Mouse (Mus musculus) frontal cortex, adult 2 months (tissue): ENCODE measurements around the gene Atp2b4. TPM values are rescaled to one million over a fixed set of nuclear protein-coding genes. Genes with fewer than 3 reads are reported as not detected.

Experiments used
- DNase-seq, 2 experiments: peaks; one replicate each; pipeline ENCODE4 v3.0.0; 2022; ENCODE audit warnings: low spot score in 1 of 2; ENCODE audit errors: extremely low spot score in 1 of 2
- polyA plus RNA-seq: library from polyadenylated mRNA; depleted of rRNA; stranded (reverse); fragments of >200 nt; gene quantifications from 2 replicates; pipeline ENCODE4 v1.2.3, GENCODE M21; 2012

Gene Atp2b4
- polyA plus RNA-seq, 1 experiment, result 66.9 TPM

- no peak for DNase-seq
Observed at GRCm38 (mm10) chr1:133798821-133799415, 1.9 kb downstream of the Atp2b4 start.

DNA sequence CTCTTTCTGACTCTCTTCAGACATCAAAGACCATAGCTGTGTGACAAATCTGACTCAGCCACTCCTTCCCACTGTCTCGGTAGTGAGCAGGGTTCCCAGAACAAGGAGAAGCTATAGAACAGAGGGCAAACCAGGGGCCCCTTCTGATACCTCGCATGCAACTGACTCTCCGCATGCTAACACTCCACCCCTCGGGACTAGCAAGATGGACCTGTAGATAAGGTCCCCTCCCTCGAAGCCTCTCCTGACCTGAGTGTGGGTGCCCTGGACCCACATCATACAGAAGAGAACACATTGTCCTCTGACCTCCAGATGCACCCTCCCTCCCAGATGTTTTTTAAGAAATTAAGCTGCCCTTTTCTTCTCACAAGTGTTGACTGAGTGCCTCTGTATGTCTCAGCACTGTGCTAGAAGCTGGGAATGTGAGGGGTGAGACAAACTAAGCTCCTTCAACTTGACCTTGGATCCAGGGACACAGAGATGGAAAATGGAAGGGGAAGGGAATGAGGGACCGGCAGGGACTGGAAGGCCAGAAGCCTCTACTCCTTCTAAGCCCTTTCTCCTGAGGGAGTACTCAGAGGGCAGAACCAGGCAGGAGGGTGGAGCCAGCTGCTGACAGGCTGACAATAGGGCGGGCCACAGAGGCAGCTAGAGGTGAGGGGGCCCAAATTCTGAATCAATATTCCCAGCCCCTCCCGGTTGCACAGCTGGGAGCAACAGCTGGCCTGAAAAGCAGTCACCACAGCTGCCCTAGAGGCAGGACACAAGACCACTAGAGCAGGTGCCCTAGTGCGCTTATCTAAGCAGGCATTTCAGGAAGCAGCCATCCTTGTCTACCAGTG, 2.6 kb downstream of the Atp2b4 start:
- DNase-seq, result no peak

GRCm38 (mm10) chr1:133797327-133797978, 3.4 kb downstream of the Atp2b4 start:
- DNase-seq, result no peak

DNA sequence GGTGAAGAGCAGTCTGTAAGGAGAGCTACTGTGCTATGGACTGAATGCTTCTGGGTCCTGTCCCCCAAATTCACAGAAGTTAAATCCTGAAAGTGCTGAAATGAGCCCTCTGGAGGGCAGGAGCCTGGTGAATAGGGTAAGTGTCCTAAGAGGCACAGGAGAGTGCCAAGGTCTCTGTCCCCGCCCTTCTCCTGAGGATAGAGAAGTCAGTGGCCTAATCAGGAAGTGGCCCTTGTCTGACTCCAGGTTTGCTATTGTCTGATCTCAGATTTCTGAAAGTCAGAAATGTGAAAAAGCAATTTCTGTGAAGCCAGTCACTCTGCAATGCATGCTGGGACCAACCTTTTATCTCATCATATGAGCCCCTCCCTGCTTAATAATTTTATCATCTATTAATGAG, 7.2 kb downstream of the Atp2b4 start:
- no peak for DNase-seq

DNA sequence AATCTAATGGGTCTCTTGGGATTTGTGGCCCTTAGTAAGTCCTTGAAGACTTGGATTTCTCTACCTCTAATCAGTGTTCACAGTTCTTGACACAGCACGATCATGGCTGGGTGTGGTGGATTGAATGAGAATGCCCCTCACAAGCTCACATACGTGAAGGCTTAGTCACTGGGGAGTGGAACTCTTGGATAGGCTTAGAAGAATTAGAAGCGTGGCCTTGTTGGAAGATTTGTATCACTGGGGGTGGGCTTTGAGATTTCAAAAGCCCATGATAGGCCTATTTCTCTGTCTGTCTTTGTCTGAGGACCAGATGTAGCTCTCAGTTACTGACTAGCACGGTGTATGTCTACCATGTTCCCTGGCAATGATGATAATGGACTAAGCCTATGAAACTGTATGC, 10.8 kb downstream of the Atp2b4 start:
- no peak for DNase-seq

DNA sequence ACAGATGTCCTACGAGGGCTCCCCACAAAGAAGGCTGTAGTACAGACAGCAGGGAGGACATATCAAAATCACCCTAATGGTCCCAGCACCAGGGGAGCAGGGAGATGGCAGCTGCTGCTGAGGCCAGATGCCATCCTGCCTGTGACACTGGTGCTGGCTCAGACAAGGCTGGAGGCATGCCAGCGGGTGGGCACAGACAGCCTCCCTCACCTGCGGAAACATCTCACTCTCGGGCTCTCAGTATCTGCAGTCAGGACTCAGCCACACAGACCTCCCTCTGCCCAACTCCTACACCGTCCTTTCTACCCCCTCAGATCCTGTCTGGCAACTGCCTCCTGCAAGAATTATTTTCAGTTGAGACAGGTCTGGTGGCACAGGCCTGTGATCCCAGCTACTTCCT, 12.0 kb downstream of the Atp2b4 start:
- peak in 1 of 2 experiments; percentile 44 for DNase-seq

DNA sequence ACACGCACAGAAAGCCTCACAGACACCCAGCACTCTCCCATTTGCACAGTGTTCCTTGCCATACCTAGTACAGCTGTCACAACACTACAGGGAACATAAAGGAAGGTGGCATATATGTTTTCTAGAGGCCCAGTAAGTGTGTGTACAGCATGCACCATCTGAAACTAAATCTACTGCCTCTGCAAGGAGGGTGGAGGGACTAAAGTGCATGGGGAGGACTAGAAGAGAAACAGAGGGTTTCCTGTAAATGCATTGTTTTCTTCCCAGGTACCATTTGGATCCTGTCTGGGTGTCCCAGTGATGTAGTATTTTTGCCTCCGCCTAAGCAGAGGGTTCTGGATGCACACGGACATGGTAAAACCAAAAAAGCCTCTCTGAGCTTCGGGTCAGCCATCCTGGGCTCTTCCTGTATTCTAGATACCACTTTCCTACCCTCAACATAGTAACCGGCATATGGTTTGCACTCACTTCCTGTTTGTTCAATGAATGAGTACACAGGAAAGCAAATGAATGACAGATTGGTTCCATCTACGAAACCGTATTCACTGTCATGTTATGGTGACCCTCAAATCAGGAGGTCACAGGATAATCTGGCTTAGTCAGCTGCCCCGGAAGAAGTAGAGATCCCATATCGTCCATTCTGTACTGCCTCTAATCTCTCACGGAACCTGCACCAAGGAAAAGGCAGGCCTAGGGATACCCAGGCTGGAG, 13.2 kb downstream of the Atp2b4 start:
- DNase-seq, result no peak

- DNase-seq, result no peak
Observed at GRCm38 (mm10) chr1:133784621-133785020, 16.2 kb downstream of the Atp2b4 start.

GRCm38 (mm10) chr1:133781531-133781930, 19.3 kb downstream of the Atp2b4 start:
- no peak for DNase-seq

DNA sequence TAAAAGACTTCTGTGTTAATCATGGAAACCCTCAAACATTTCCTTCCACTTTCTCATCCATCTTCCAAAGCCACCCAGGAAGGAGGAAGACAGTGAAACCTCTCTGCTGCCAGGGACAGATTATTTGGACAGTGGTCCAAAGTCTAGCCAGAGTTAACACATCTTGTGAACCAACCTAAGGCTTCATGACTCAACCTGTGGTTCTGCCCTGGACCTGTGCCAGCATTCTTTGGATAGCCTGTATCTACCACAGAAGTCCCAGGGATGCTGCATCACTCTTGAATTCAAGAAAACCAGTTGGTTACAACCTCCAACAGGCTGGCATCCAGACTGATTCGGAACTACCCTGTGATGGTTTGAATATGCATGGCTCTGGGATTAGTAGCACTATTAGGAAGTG, 21.8 kb downstream of the Atp2b4 start:
- no peak for DNase-seq

DNA sequence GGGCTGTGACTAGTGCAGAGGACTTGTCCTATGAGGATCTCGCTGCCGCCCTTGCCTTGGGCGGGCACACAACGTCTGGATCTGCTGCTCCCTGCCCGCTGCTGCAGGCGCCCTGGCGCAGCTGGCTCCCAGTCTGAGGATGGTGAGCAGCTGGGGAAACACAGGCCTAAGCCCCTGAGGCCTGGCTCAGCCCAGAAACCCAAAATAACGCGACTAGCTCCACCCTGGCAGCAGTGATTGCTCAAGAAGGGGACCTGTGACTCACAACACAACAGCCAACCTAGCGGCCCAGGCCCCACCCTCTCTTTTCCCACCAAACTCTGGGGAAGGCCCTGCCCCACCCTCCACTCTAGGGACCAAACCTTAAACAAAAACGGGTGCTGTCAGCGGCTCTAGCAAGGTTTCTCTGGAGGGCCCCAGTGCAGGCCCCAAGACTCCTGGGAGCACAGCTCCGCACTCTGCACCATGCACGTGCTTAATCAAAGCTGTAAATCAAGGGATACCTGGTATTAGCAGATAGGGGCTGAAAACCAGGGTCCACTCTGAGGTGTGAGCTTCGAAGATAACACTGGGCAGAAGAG, 23.1 kb downstream of the Atp2b4 start:
- DNase-seq, result no peak

- no peak for DNase-seq
Observed at GRCm38 (mm10) chr1:133772553-133772952, 28.3 kb downstream of the Atp2b4 start.

DNA sequence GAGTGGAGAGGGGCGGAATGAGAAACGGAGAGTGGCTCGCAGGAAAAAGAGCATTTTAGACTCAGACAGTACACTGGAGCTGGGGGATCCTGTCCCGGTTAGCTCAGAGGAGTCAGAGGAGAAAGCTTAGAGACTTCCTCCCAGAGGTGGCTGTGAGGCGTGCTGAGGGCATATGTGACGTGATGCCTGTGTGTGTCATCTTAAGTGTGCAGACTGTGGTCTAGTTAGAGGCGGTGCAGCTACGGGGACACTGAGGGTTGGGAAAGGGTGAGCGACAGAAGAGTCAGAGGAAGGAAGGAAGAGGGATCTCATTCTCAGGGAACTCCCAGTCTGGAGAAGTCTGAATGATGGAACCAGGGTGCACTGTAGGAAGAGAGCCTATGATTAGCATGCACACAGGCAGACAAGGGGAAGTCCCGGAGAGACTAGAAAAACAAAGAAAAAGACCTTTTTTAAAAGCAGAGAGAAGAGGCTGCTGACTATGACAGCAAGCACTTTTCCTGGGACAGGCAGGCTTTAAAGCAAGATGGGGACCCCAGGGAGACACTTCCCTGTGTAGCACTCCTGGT, 28.9 kb downstream of the Atp2b4 start:
- no peak for DNase-seq

- DNase-seq, result no peak
Observed at GRCm38 (mm10) chr1:133767994-133768393, 32.8 kb downstream of the Atp2b4 start.

DNA sequence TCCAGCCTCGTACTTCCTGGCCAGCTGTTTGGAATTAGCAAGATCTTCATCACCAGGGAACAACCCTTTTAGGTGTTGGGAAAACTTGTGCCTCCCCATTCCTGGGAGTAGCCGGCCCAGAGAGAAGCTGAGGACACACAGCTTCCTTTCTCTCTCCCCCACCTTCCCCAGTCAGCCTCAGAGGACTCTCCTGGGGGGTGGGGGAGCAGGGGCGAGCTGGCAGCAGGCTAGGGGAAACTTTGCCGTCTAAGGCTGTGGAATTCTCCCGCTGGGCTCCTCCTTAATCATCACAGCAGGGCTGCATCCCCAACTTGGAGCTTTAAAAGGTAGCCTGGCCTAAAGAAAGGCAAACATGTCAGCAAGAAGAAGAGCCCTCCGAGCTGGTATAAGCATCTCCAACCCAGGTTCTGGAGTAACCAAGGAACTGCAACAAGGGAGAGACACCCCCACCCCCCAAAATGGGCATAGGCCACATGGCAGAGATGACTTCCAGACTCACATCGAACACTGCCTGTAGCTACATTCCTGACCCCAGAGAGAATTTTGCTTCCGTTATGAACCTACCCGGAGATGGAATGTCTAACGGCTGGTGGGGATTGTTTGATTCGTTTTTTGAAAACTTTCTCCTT, 33.8 kb downstream of the Atp2b4 start:
- DNase-seq, result no peak

- DNase-seq, result no peak
Observed at GRCm38 (mm10) chr1:133765376-133765775, 35.5 kb downstream of the Atp2b4 start.

DNA sequence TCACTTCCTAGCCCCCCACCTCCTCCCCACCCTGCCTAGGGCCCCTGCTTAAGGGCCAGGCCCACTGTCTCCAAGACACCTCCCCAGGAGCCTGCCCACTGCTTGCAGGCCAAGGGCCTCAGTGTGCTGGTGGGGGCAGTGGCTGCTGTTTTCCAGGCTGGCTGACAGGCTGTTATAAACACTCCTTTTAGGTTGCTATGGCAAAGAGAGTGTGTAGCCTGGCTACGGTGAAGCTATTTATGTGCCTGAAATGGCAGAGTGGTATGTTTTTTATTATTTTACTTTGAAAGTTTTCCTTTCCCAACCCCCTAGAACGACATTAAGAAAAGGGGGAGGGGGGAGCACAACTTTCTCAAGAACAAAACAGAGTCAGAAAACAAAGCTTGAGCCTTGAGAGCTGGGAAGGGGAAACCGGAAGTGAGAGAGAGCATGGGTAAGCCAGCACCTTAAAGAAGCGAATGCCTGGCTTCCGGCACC, 37.9 kb downstream of the Atp2b4 start:
- peak; percentile 23 to 40 for DNase-seq

- no peak for DNase-seq
Observed at GRCm38 (mm10) chr1:133761278-133761677, 39.6 kb downstream of the Atp2b4 start.

DNA sequence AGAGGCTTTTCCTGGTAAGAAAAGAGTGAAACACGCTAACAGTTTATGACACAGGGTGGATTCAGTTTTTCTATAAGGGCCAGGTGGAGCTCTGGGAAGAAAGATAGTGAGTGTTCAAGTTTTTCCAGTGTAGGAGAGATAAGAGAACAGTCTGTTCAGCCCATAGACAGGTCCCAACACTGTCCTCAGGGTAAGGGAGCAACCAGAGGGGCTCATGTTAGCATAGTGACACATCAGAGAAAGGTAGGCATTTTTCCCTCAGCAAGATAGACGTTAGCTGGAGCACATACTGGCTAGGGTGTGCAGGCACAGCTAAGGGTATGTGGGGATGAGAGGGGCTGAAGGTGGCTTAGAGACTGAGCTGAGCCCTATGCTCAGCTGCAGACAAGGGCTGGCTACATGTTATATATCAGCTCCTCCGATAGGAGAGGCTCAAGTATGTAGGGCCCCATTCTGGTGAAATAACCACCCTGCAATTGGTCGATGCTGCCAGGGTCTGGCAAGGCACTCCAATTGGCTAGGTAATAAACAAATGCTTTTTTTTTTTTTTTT, 46.4 kb downstream of the Atp2b4 start:
- no peak for DNase-seq
